Mouse (Mus musculus) heart, embryonic 16.5 days (tissue): ENCODE data around the gene Zbtb20. TPM values are rescaled to one million over a fixed set of nuclear protein-coding genes. Genes with fewer than 3 reads are reported as not detected.

Experiments used
- ATAC-seq: fragments of 200-750 bp; cut with Nextera tagmentation; replicated peaks from 2 replicates; pipeline ENCODE4 v1.8.0; 2017; ENCODE audit warnings: moderate number of reproducible peaks; ENCODE audit not compliant: insufficient read depth, low FRiP score; ENCODE audit errors: extremely low read depth
- H3K27ac ChIP-seq: fragments of 300-500 bp; sonication (generic); 2 replicates; pipeline ENCODE4 v1.5.1; 2014; ENCODE audit warnings: mild to moderate bottlenecking, low read length, control low read depth, moderate library complexity
- H3K27me3 ChIP-seq: fragments of 300-500 bp; sonication (generic); 2 replicates; pipeline ENCODE4 v1.6.1; 2014; ENCODE audit warnings: low read length, mixed read lengths; ENCODE audit not compliant: control insufficient read depth, insufficient read depth
- H3K36me3 ChIP-seq: fragments of 300-500 bp; sonication (generic); 2 replicates; pipeline ENCODE4 v1.6.1; 2014; ENCODE audit not compliant: control insufficient read depth, insufficient read depth
- H3K4me1 ChIP-seq: fragments of 300-500 bp; sonication (generic); 2 replicates; pipeline ENCODE4 v1.6.1; 2014; ENCODE audit warnings: low read length, mixed read lengths; ENCODE audit not compliant: control insufficient read depth, insufficient read depth
- H3K4me2 ChIP-seq: fragments of 300-500 bp; sonication (generic); 2 replicates; pipeline ENCODE4 v1.6.1; 2014; ENCODE audit warnings: low read depth, mild to moderate bottlenecking, control low read depth, low read length
- H3K4me3 ChIP-seq: fragments of 300-500 bp; sonication (generic); 2 replicates; pipeline ENCODE4 v1.5.1; 2014; ENCODE audit warnings: mild to moderate bottlenecking, control low read depth, low read length
- H3K9ac ChIP-seq: fragments of 300-500 bp; sonication (generic); 2 replicates; pipeline ENCODE4 v1.6.1; 2014; ENCODE audit warnings: low read length, control low read depth
- H3K9me3 ChIP-seq: fragments of 300-500 bp; sonication (generic); replicated peaks from 2 replicates; pipeline ENCODE4 v1.6.1; 2016; ENCODE audit warnings: low read length; ENCODE audit not compliant: control insufficient read depth
- WGBS: fragments of 180-500 bp; shearing (Covaris S2); extraction: QIAGEN DNeasy Blood & Tissue Kit; methylation state at CpG from one replicate; pipeline ENCODE4 v1.1.7; 2014; 5-methylcytosine and 5-hydroxymethylcytosine counted together
- polyA plus RNA-seq: library from polyadenylated mRNA; unstranded; fragments of >200 nt; fragmentation: Nextera tagmentation; extraction: Ambion mirVana; gene quantifications from 2 replicates; pipeline ENCODE4 v1.2.1, GENCODE M21; 2015

Zbtb20 gene
- polyA plus RNA-seq, 1 experiment from 2014 or later, result 45.2 TPM

- no peaks in the 10 kb centered on the region for H3K36me3 ChIP-seq
- H3K4me1 ChIP-seq, result peaks cover 11% of the 10 kb centered on the region
- WGBS, result 76% methylated on average over 9 of the region's 9 CpGs
- ATAC-seq, result no peak
- no peak overlapping the region for H3K9ac ChIP-seq
- no peaks in the 10 kb centered on the region for H3K9me3 ChIP-seq
- no peak overlapping the region for H3K4me3 ChIP-seq
- no peaks in the 10 kb centered on the region for H3K27me3 ChIP-seq
- H3K27ac ChIP-seq, result no peak overlapping the region
- no peak overlapping the region for H3K4me2 ChIP-seq
Measured at GRCm38 (mm10) chr16:43495175-43495818, 619.6 kb downstream of the Zbtb20 start.

DNA sequence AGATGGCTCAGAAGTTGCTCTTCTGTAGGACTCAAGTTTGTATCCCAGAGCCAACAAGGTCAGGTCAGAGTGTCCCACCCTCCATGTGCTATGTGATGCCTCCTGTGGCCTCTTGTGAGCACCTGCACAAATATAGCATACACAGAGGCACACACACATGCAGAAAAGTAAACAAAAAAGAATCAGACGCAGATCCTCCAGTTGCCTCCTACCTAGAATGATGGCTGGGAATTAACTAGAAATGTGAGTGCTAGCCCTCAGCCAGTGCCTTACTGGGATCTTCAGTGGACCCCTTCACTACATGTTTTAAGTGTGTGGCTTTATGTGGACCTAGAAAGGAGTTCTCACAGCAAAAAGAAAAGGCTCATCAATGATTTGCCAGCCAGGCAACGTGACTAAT is 621.4 kb downstream of the Zbtb20 start:
- Histone ChIP-seq H3K4me1 (peaks cover 20% of the 10 kb centered on the region), H3K4me3 (no peak overlapping the region), H3K9ac (no peak overlapping the region), H3K4me2 (no peak overlapping the region), H3K9me3 (no peaks in the 10 kb centered on the region), H3K27ac (no peak overlapping the region), H3K27me3 (no peaks in the 10 kb centered on the region), H3K36me3 (no peaks in the 10 kb centered on the region)
- 77% methylated on average over 2 of the region's 2 CpGs for WGBS
- no peak for ATAC-seq

DNA sequence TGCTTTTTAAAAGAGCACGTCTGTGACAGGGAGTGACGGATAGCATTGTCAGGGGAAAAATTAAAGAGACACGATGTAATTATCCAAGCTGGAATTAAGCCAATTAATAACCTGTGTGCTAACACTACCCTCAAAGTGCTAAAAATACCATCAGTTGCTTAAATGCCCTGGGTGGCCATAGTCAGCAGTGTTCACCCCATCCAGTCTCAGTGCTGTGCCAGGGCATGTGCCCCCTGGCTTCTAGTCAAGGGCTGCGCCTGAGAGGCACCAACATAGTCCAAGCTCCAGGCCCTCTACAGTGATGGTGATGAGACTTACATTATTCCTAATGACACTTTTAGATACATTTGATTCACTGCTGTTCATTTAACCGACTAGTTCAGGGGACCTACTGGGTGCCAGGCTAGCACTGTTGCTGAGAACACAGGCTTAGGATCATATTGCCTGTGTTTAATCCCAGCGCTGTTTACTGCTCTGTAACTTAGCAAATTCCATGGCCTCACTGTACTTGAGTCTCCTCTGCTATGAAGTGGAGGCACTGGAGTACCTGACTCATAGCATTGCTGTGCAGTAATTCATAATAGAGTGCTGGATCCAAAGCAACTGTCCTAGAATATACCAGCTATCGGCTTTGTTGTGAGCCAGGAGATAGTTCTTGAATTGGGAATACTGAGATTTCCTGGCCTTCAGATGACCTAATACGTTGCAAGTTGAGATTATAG is 624.6 kb downstream of the Zbtb20 start:
- Histone ChIP-seq H3K4me3 (no peak overlapping the region), H3K27me3 (no peaks in the 10 kb centered on the region), H3K4me1 (peaks cover 28% of the 10 kb centered on the region), H3K9ac (0 out of 2 replicates have a peak overlapping the region, but pooled peaks have one; percentile 5), H3K36me3 (no peaks in the 10 kb centered on the region), H3K9me3 (no peaks in the 10 kb centered on the region), H3K27ac (peak overlapping the region; percentile 65), H3K4me2 (no peak overlapping the region)
- 59% methylated on average over 8 of the region's 8 CpGs for WGBS
- no peak; the same call in 1 of the 2 replicates for ATAC-seq

DNA sequence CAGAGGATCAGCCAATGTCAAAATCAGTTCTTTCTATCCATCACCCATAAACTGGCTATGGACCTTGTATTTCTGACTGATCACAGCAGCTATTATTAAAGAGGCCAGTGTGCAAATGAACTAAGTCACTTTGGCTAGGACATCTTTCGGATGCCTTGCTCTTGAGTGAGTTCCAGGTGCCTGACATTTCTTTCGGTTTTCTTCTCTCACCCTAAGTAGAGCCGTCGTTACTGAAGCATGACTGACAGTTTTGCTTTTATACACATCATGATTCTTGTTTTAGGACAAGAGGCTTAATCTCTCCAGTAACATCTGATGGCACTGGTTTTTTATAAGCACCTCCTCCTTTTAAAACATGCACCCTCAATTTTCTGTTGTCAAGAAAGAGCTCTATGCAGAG is 625.6 kb downstream of the Zbtb20 start:
- no peaks in the 10 kb centered on the region for H3K27me3 ChIP-seq
- 53% methylated on average over 4 of the region's 4 CpGs for WGBS
- H3K9ac ChIP-seq, result no peak overlapping the region
- peaks cover 32% of the 10 kb centered on the region for H3K4me1 ChIP-seq
- no peak overlapping the region for H3K4me2 ChIP-seq
- no peak overlapping the region for H3K4me3 ChIP-seq
- H3K36me3 ChIP-seq, result no peaks in the 10 kb centered on the region
- no peak for ATAC-seq
- H3K9me3 ChIP-seq, result no peaks in the 10 kb centered on the region
- H3K27ac ChIP-seq, result no peak overlapping the region

GRCm38 (mm10) chr16:43502339-43503009 is 626.8 kb downstream of the Zbtb20 start:
- Histone ChIP-seq H3K9me3 (no peaks in the 10 kb centered on the region), H3K36me3 (no peaks in the 10 kb centered on the region), H3K4me2 (peak overlapping the region; percentile 84), H3K4me1 (peaks cover 35% of the 10 kb centered on the region), H3K9ac (peak overlapping the region; percentile 82), H3K4me3 (peak overlapping the region; percentile 60), H3K27me3 (no peaks in the 10 kb centered on the region), H3K27ac (peak overlapping the region; percentile 89)
- 55% methylated on average over 12 of the region's 12 CpGs for WGBS
- ATAC-seq, result no peak

DNA sequence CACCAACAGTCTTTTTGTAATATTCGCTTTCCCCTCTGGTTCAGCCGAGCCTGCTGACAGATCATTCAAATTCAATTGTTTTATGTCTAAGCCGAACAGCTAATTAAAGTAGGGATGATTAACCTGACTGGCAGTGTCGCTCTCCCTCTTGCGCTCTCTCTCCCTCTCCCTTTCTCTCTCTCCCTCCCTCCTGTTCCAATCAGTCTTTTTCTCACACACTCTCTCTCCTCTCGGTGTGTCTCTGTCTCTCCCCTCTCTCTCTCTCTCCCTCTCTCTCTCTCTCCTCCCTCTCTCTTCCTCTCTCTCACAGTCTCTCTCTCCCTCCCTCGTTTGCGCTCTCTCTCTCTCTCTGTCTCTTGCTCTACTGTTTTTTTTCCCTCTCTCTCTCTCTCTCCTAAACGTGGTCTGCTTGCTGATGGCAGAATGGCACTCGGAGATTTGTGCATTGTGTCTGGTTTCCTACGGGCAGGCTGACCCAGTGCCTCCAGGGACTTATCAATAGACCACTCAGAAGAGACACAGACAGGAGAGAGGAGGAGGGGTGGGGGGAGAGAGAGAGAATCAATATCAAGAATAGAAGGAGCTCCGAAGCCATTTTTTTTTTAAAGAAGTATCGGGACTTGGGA is 627.4 kb downstream of the Zbtb20 start:
- Histone ChIP-seq H3K27me3 (no peaks in the 10 kb centered on the region), H3K9me3 (no peaks in the 10 kb centered on the region)
- no peak for ATAC-seq

GRCm38 (mm10) chr16:43503636-43504010 is 627.9 kb downstream of the Zbtb20 start:
- Histone ChIP-seq H3K36me3 (no peaks in the 10 kb centered on the region), H3K9me3 (no peaks in the 10 kb centered on the region), H3K27me3 (no peaks in the 10 kb centered on the region), H3K27ac (peak overlapping the region; percentile 89), H3K4me3 (peak overlapping the region; percentile 60), H3K4me1 (peaks cover 32% of the 10 kb centered on the region), H3K4me2 (peak overlapping the region; percentile 84), H3K9ac (peak overlapping the region; percentile 82)
- 4% methylated on average over 5 of the region's 5 CpGs for WGBS
- ATAC-seq, result no peak; the same call in 1 of the 2 replicates

More for the DNA sequence above, 627.4 kb downstream of the Zbtb20 start:
- Histone ChIP-seq H3K4me1 (peaks cover 32% of the 10 kb centered on the region), H3K36me3 (no peaks in the 10 kb centered on the region), H3K4me2 (peak overlapping the region; percentile 84), H3K27ac (peak overlapping the region; percentile 89), H3K9ac (peak overlapping the region; percentile 82), H3K4me3 (peak overlapping the region; percentile 60)
- 5% methylated on average over 13 of the region's 13 CpGs for WGBS

DNA sequence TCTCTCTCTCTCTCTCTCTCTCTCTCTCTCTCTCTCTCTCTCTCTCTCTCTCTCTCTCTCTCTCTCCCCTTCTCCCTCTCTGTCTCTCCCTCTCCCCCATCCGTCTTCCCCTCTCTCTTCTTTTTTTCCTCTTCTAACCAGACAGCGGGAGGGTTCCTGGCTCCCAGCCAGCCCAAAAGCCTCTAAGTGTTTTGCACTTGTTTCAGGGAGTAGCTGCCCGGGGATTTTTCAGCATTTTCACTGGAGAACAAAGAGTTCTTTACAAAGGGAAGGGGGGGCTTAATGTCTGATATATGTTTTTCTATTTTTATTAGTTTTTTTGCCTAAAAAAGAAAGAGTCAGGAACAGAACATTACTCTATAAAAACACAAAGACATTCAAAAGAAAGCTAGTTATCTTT is 628.5 kb downstream of the Zbtb20 start:
- WGBS, result 0% methylated on average over 3 of the region's 3 CpGs
- Histone ChIP-seq H3K4me3 (peak overlapping the region; percentile 60), H3K9me3 (no peaks in the 10 kb centered on the region), H3K4me2 (peak overlapping the region; percentile 84), H3K4me1 (peaks cover 34% of the 10 kb centered on the region), H3K9ac (peak overlapping the region; percentile 82), H3K27ac (peak overlapping the region; percentile 89), H3K36me3 (no peaks in the 10 kb centered on the region), H3K27me3 (no peaks in the 10 kb centered on the region)
- 0 out of 2 replicates have a peak, but pooled peaks have one; percentile 33 for ATAC-seq
